Mouse (Mus musculus) hindbrain, embryonic 13.5 days (tissue): ENCODE data around the gene Otc. TPM values are rescaled to one million over a fixed set of nuclear protein-coding genes. Genes with fewer than 3 reads are reported as not detected.

ENCODE experiments used
- ATAC-seq: fragments of 200-750 bp; cut with Nextera tagmentation; 2 replicates; pipeline ENCODE4 v1.8.0; 2017; ENCODE audit warnings: moderate TSS enrichment; ENCODE audit not compliant: low FRiP score
- H3K27ac ChIP-seq: fragments of 300-500 bp; sonication (generic); 2 replicates; pipeline ENCODE4 v1.5.1; 2015; ENCODE audit warnings: inconsistent platforms, mild to moderate bottlenecking, moderate library complexity
- H3K27me3 ChIP-seq: fragments of 300-500 bp; sonication (generic); 2 replicates; pipeline ENCODE4 v1.6.1; 2015; ENCODE audit warnings: mild to moderate bottlenecking, inconsistent platforms
- H3K36me3 ChIP-seq: fragments of 300-500 bp; sonication (generic); 2 replicates; pipeline ENCODE4 v1.6.1; 2015; ENCODE audit warnings: mild to moderate bottlenecking, inconsistent platforms
- H3K4me1 ChIP-seq: fragments of 300-500 bp; sonication (generic); replicated peaks from 2 replicates; pipeline ENCODE4 v1.6.1; 2015; ENCODE audit warnings: inconsistent platforms
- H3K4me2 ChIP-seq: fragments of 300-500 bp; sonication (generic); 2 replicates; pipeline ENCODE4 v1.6.1; 2015; ENCODE audit warnings: inconsistent platforms, mild to moderate bottlenecking, moderate library complexity
- H3K4me3 ChIP-seq: fragments of 300-500 bp; sonication (generic); 2 replicates; pipeline ENCODE4 v1.5.1; 2015; ENCODE audit warnings: mild to moderate bottlenecking, inconsistent platforms
- H3K9ac ChIP-seq: fragments of 300-500 bp; sonication (generic); 2 replicates; pipeline ENCODE4 v1.6.1; 2015; ENCODE audit warnings: mild to moderate bottlenecking, inconsistent platforms
- H3K9me3 ChIP-seq: fragments of 300-500 bp; sonication (generic); 2 replicates; pipeline ENCODE4 v1.6.1; 2016; ENCODE audit warnings: inconsistent platforms
- WGBS: fragments of 180-500 bp; shearing (Covaris S2); methylation state at CpG from one replicate; pipeline ENCODE4 v1.1.7; 2015; 5-methylcytosine and 5-hydroxymethylcytosine counted together
- polyA plus RNA-seq: library from polyadenylated mRNA; unstranded; fragments of >200 nt; fragmentation: Nextera tagmentation; extraction: Ambion mirVana; gene quantifications from 2 replicates; pipeline ENCODE4 v1.2.1, GENCODE M21; 2015

Otc gene
- polyA plus RNA-seq, 1 experiment from 2014 or later, result 0.09 TPM

DNA sequence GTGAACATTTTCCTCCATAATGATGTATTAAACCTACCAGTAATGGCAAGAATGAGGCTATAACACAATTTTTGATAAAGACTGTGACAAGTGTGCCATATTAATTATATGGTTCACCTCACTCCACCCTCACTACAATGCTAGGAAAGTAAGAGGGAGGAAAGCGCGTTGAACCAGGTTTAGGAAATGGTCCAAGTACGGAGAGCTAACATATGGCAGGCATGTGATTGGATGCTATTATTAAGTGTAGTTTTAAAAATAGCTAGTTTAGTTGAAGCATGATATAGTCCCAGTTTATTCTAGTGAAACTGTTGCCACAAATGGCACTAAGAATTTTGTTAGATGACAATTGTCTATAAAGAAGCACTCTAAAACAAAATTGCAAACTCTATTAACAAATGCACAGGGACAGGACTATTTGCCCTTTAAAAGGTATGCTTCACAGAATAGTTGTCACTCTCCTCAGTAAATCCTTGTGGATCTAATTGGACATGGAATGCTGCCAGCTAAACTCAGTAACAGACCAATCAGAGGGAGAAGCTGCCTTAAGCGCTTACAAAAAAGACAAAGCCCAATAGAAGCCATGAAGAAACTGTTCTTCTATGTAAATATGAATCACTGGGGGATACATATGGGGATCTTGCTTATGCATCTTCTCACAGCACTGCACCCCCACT, 16.8 kb downstream of the Otc start:
- Histone ChIP-seq H3K4me1 (no peaks in the 10 kb centered on the region), H3K9me3 (no peaks in the 10 kb centered on the region), H3K36me3 (no peaks in the 10 kb centered on the region), H3K9ac (no peak overlapping the region), H3K27ac (no peak overlapping the region), H3K27me3 (no peaks in the 10 kb centered on the region), H3K4me3 (no peak overlapping the region), H3K4me2 (no peak overlapping the region)
- no peak for ATAC-seq
- 87% methylated on average over 4 of the region's 4 CpGs for WGBS

DNA sequence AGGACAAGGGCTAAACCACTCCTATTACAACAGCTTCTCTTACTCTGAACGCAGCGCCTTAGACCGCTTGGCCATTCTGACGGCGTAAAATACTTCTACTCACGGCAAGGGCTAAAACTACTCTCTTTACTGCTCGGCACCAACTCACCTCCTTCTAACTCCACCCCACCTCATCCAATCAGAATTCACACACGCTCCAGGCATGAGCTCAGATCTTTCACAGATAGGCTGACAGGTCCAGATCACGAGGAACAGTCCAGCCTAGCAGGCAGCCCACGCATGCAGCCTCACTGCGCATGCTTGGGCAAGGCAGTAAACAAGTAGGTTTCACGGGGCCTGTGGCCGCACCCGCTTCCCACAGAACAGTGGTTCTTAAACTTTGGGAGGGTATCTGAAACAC, 45.2 kb downstream of the Otc start:
- Histone ChIP-seq H3K27ac (no peak overlapping the region), H3K4me1 (no peaks in the 10 kb centered on the region), H3K9me3 (no peaks in the 10 kb centered on the region), H3K4me3 (no peak overlapping the region), H3K36me3 (no peaks in the 10 kb centered on the region), H3K4me2 (no peak overlapping the region), H3K27me3 (no peaks in the 10 kb centered on the region), H3K9ac (no peak overlapping the region)
- WGBS, result 94% methylated on average over 14 of the region's 14 CpGs
- no peak for ATAC-seq

DNA sequence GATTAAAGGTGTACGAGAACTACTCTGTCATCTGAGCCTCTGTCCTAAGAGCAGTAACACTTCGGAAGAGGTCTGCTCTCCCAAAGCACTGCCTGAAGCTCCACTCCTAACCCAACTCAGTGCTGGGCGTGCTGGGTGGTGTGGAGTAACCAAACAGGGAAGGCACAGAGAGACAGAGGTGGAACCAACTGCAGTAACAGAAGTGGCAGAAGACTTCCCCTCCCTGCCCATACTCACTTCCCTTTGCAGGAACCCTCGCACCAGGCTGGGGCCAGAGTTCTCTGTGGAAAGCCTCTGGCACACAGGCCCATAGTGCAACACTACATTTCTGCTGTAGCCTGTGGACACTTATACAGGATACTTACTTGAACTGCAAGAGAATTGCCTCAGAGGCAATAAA, 66.1 kb downstream of the Otc start:
- WGBS, result 85% methylated on average over 4 of the region's 4 CpGs
- no peaks in the 10 kb centered on the region for H3K36me3 ChIP-seq
- no peak for ATAC-seq

DNA sequence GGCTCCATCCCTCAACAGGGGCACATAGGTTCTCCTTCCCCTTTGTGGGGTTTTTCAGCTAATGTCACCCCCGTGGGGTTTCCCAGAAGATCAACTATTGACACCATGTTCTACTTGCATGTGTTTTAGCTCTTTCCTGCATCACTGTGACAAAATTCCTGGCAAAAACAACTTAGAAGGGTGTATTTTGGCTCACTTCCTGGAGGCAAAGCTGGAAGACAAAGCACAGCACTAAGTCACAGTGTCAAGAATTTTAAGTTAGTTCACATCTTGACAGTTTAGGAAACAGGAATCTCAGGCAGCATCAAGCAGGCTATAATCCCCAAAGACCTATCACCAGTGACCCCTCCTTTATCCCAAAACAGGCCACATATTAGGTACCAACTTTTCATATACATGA, 78.1 kb downstream of the Otc start:
- no peak overlapping the region for H3K4me3 ChIP-seq
- H3K9ac ChIP-seq, result no peak overlapping the region
- no peak for ATAC-seq
- H3K4me2 ChIP-seq, result no peak overlapping the region
- no peaks in the 10 kb centered on the region for H3K27me3 ChIP-seq
- H3K27ac ChIP-seq, result no peak overlapping the region
- no peaks in the 10 kb centered on the region for H3K36me3 ChIP-seq
- 78% methylated on average over 1 of the region's 1 CpGs for WGBS
- no peaks in the 10 kb centered on the region for H3K9me3 ChIP-seq
- no peaks in the 10 kb centered on the region for H3K4me1 ChIP-seq

More for the DNA sequence above, 66.1 kb downstream of the Otc start:
- Histone ChIP-seq H3K9me3 (no peaks in the 10 kb centered on the region), H3K4me2 (no peak overlapping the region), H3K27ac (no peak overlapping the region), H3K4me3 (no peak overlapping the region), H3K9ac (no peak overlapping the region), H3K27me3 (no peaks in the 10 kb centered on the region), H3K4me1 (no peaks in the 10 kb centered on the region)

DNA sequence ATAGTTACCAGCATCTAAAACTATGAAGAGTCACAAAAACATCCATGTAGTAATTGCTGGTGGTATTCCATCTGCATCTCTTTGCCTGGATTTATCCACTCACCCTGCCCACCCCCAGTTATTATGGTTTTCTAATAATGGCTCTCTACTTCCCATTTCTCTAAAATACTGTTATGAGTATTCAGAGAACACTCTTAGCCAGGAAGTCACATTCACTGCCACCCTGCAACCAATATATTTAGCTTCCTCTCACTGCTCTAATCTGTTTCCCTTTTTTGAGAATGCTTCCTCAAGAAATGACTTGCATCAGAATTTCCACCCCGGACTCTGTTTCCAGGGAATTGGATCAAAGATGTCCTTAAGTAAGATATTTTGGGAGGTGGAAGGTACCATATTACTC, 79.6 kb downstream of the Otc start:
- H3K9ac ChIP-seq, result no peak overlapping the region
- H3K36me3 ChIP-seq, result no peaks in the 10 kb centered on the region
- WGBS, result 80% methylated on average over 1 of the region's 1 CpGs
- H3K4me2 ChIP-seq, result no peak overlapping the region
- H3K27ac ChIP-seq, result no peak overlapping the region
- H3K9me3 ChIP-seq, result no peaks in the 10 kb centered on the region
- H3K4me1 ChIP-seq, result no peaks in the 10 kb centered on the region
- no peaks in the 10 kb centered on the region for H3K27me3 ChIP-seq
- ATAC-seq, result no peak
- no peak overlapping the region for H3K4me3 ChIP-seq

DNA sequence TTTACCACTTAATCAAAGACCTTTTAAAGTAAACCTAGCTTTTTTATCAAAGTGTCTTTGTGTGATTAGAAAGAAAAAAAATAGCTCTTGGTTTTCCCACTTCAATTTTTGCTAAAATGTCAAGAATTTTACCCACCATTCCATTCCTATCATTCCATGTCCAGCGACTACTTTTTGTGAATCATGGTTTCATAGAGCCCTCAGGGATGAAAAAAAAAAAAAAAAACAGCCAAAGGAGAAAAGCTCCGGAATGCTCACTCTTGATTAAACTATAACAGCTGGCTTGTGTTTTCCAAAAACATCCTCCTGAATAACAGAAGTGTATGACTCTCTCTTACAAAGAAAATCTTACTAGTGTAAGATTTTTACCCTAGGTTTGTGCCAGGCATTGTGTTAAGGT, 84.7 kb downstream of the Otc start:
- no peaks in the 10 kb centered on the region for H3K4me1 ChIP-seq
- no peak for ATAC-seq
- no peak overlapping the region for H3K4me3 ChIP-seq
- H3K9me3 ChIP-seq, result no peaks in the 10 kb centered on the region
- H3K27me3 ChIP-seq, result no peaks in the 10 kb centered on the region
- 67% methylated on average over 2 of the region's 2 CpGs for WGBS
- no peak overlapping the region for H3K27ac ChIP-seq
- no peak overlapping the region for H3K4me2 ChIP-seq
- H3K36me3 ChIP-seq, result no peaks in the 10 kb centered on the region
- H3K9ac ChIP-seq, result no peak overlapping the region

DNA sequence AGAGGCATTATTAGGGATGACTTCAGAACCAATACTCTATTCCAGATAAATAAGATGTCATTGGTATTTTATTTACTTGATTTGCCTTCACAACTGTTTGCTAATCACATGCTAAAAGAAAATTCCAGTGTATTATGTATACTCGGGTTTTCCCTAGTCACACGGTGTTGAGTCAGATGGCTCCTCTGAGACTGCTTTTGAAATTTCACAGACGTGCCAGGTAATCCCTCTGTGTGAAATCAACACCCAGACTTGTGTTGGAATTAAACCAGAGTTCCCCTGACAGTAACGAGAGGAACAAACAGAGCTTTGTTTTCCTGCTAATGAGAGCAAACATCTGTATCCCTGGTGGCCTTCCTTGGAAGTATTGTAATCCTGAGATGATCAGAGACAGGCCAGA, 103.8 kb downstream of the Otc start:
- no peak overlapping the region for H3K4me2 ChIP-seq
- no peaks in the 10 kb centered on the region for H3K4me1 ChIP-seq
- H3K27me3 ChIP-seq, result no peaks in the 10 kb centered on the region
- H3K27ac ChIP-seq, result no peak overlapping the region
- H3K9me3 ChIP-seq, result no peaks in the 10 kb centered on the region
- H3K4me3 ChIP-seq, result no peak overlapping the region
- ATAC-seq, result no peak
- no peak overlapping the region for H3K9ac ChIP-seq
- 66% methylated on average over 4 of the region's 4 CpGs for WGBS
- no peaks in the 10 kb centered on the region for H3K36me3 ChIP-seq

Other genes starting within 250 kb of the Otc start
- 3.6 and 5.1 TPM in 2 replicates for gene Srpx, start 134.6 kb upstream of the Otc start, polyA plus RNA-seq
- gene Rpgr, start 35.4 kb upstream of the Otc start, polyA plus RNA-seq, result 45.0 and 45.6 TPM in 2 replicates
- 250 and 257 TPM in 2 replicates for gene Tspan7, start 232.9 kb downstream of the Otc start, polyA plus RNA-seq